Comparison of ENCODE assay signal across 8 mouse cellular contexts in genomic region chr6:113605224-113605545, GRCm38 (mm10). TPM values are rescaled to one million over a fixed set of nuclear protein-coding genes. Genes with fewer than 3 reads are reported as not detected.
DNase-seq lines count a peak whose midpoint lies in the region; ATAC-seq and TF ChIP-seq lines count a peak whose summit lies in the region.

No protein-coding gene starts in this region.

- peak overlapping the region; percentile 88 for H3K4me2 ChIP-seq in forebrain, embryonic 15.5 days (replicated peaks)

- H3K4me3 ChIP-seq in heart, embryonic 10.5 days: peak overlapping the region; percentile 84
- H3K4me3 ChIP-seq in ES-Bruce4 (ENCODE audit: low read depth, low read length): peak overlapping the region; percentile 96
- peak overlapping the region; percentile 96 for H3K4me3 ChIP-seq in forebrain, embryonic 15.5 days

- TF ChIP-seq EP300 in ES-Bruce4 (IDR thresholded peaks at IDR 0.05; ENCODE audit: insufficient read depth, low read depth, low read length): no peak

- no peaks in the 10 kb centered on the region for H3K9me3 ChIP-seq in heart, embryonic 10.5 days
- H3K9me3 ChIP-seq in ES-Bruce4 (replicated peaks; ENCODE audit: control insufficient read depth, insufficient read depth, low read length, poor library complexity, severe bottlenecking): no peaks in the 10 kb centered on the region
- no peaks in the 10 kb centered on the region for H3K9me3 ChIP-seq in forebrain, embryonic 15.5 days

- H3K36me3 ChIP-seq in heart, embryonic 10.5 days: peaks cover 1% of the 10 kb centered on the region; the same call in 1 of the 2 replicates
- H3K36me3 ChIP-seq in ES-Bruce4 (ENCODE audit: control insufficient read depth, insufficient read depth, low read length, poor library complexity, severe bottlenecking): 0 out of 2 replicates have a peak, but pooled peaks cover 4% of the 10 kb centered on the region
- H3K36me3 ChIP-seq in forebrain, embryonic 15.5 days: no peaks in the 10 kb centered on the region

- no peak for DNase-seq in heart, embryonic 10.5 days (ENCODE audit: low spot score)
- no peak for DNase-seq in heart, adult 9 months (ENCODE audit: low spot score in 2 of 2)
- no peak for DNase-seq in layer of hippocampus, adult 8-10 months (ENCODE audit: low spot score in 2 of 2)
- DNase-seq in urinary bladder, postnatal 14 days (ENCODE audit: low spot score): no peak
- DNase-seq in gastrocnemius, postnatal 10 days: no peak

- H3K27ac ChIP-seq in heart, embryonic 10.5 days: peak overlapping the region; percentile 91
- H3K27ac ChIP-seq in ES-Bruce4 (ENCODE audit: insufficient read depth, low read length): no peak overlapping the region
- peak overlapping the region; percentile 75 for H3K27ac ChIP-seq in forebrain, embryonic 15.5 days (replicated peaks)

- no peaks in the 10 kb centered on the region for H3K27me3 ChIP-seq in heart, embryonic 10.5 days (ENCODE audit: insufficient read depth, poor library complexity, severe bottlenecking)
- no peaks in the 10 kb centered on the region for H3K27me3 ChIP-seq in ES-Bruce4 (ENCODE audit: control insufficient read depth, insufficient read depth, low read length, poor library complexity, severe bottlenecking)
- no peaks in the 10 kb centered on the region for H3K27me3 ChIP-seq in forebrain, embryonic 15.5 days

- WGBS in heart, embryonic 10.5 days: 5% methylated on average over 10 of the region's 10 CpGs
- 3% methylated on average over 10 of the region's 10 CpGs for WGBS in forebrain, embryonic 15.5 days

- no peak for TF ChIP-seq POLR2A in ES-Bruce4 (IDR thresholded peaks at IDR 0.05; ENCODE audit: insufficient read depth, low read length)

- H3K9ac ChIP-seq in ES-Bruce4 (ENCODE audit: low read depth, poor library complexity, severe bottlenecking): peak overlapping the region; percentile 75
- H3K9ac ChIP-seq in forebrain, embryonic 15.5 days (replicated peaks): peak overlapping the region; percentile 87

- ATAC-seq in forebrain, embryonic 15.5 days (replicated peaks): peak; percentile 36; the same call in 1 of the 2 replicates
- ATAC-seq in megakaryocyte, adult 5-6 weeks (ENCODE audit: poor library complexity, severe bottlenecking): peak; percentile 33

- TF ChIP-seq CTCF in ES-Bruce4 (IDR thresholded peaks at IDR 0.05; ENCODE audit: low read depth, low read length): no peak

- H3K4me1 ChIP-seq in heart, embryonic 10.5 days: peaks cover 16% of the 10 kb centered on the region
- H3K4me1 ChIP-seq in ES-Bruce4 (ENCODE audit: control insufficient read depth, insufficient read depth, low read length): no peaks in the 10 kb centered on the region
- H3K4me1 ChIP-seq in forebrain, embryonic 15.5 days: peaks cover 22% of the 10 kb centered on the region

RNA-seq across cellular contexts. Expression of gene Brk1, which starts 0.6 kb away (rescaled TPM):
- 170 and 197 TPM in 2 replicates for polyA plus RNA-seq in heart, embryonic 10.5 days (2016; fragmentation: Nextera tagmentation; extraction: Ambion mirVana)
- 96.3 and 105 TPM in 2 replicates for polyA plus RNA-seq in ES-Bruce4 (2011; ENCODE audit: insufficient read depth, insufficient read length, low read depth, missing spikeins)
- polyA plus RNA-seq in forebrain, embryonic 15.5 days (2015; fragmentation: Nextera tagmentation; extraction: Ambion mirVana): 239 and 240 TPM in 2 replicates
- 364 and 398 TPM in 2 replicates for total RNA-seq in megakaryocyte, adult 5-6 weeks (2015)
- total RNA-seq in megakaryocyte, adult 5-6 weeks (2017): 185 and 211 TPM in 2 replicates
- total RNA-seq in layer of hippocampus, adult 8-10 months (2022): 100 to 1,000 TPM; 207 to 213 (median 208) TPM
- 10 to 100 TPM; 64.2 to 66.3 TPM for total RNA-seq in gastrocnemius, postnatal 10 days (2021)

RNA-seq across cellular contexts. Expression of gene Fancd2os, which starts 4.7 kb away (rescaled TPM):
- 0.16 and 0.38 TPM in 2 replicates for polyA plus RNA-seq in heart, embryonic 10.5 days (2016; fragmentation: Nextera tagmentation; extraction: Ambion mirVana)
- polyA plus RNA-seq in ES-Bruce4 (2011; ENCODE audit: insufficient read depth, insufficient read length, low read depth, missing spikeins): not detected in 2 replicates
- 0.22 TPM in 1 of 2 replicates, not detected in the other for polyA plus RNA-seq in forebrain, embryonic 15.5 days (2015; fragmentation: Nextera tagmentation; extraction: Ambion mirVana)
- total RNA-seq in megakaryocyte, adult 5-6 weeks (2015): 0.18 TPM in 1 of 2 replicates, not detected in the other
- total RNA-seq in megakaryocyte, adult 5-6 weeks (2017): not detected in 2 replicates
- under 1 TPM in 3 of 4 experiments, not detected in 1; 0.37 to 0.56 (median 0.55) TPM for total RNA-seq in layer of hippocampus, adult 8-10 months (2022)
- total RNA-seq in gastrocnemius, postnatal 10 days (2021): not detected

RNA-seq across cellular contexts. Expression of gene Vhl, which starts 18.6 kb away (rescaled TPM):
- polyA plus RNA-seq in heart, embryonic 10.5 days (2016; fragmentation: Nextera tagmentation; extraction: Ambion mirVana): 32.3 and 34.2 TPM in 2 replicates
- 12.9 and 22.0 TPM in 2 replicates for polyA plus RNA-seq in ES-Bruce4 (2011; ENCODE audit: insufficient read depth, insufficient read length, low read depth, missing spikeins)
- 79.6 and 83.6 TPM in 2 replicates for polyA plus RNA-seq in forebrain, embryonic 15.5 days (2015; fragmentation: Nextera tagmentation; extraction: Ambion mirVana)
- total RNA-seq in megakaryocyte, adult 5-6 weeks (2015): 38.3 and 39.8 TPM in 2 replicates
- total RNA-seq in megakaryocyte, adult 5-6 weeks (2017): 24.1 and 28.0 TPM in 2 replicates
- total RNA-seq in layer of hippocampus, adult 8-10 months (2022): 10 to 100 TPM; 41.0 to 50.5 (median 47.0) TPM
- total RNA-seq in gastrocnemius, postnatal 10 days (2021): 10 to 100 TPM; 10.1 to 13.4 TPM

RNA-seq across cellular contexts. Expression of gene Irak2, which starts 33.1 kb away (rescaled TPM):
- polyA plus RNA-seq in heart, embryonic 10.5 days (2016; fragmentation: Nextera tagmentation; extraction: Ambion mirVana): 12.5 TPM in 2 replicates
- 6.6 and 10.1 TPM in 2 replicates for polyA plus RNA-seq in ES-Bruce4 (2011; ENCODE audit: insufficient read depth, insufficient read length, low read depth, missing spikeins)
- polyA plus RNA-seq in forebrain, embryonic 15.5 days (2015; fragmentation: Nextera tagmentation; extraction: Ambion mirVana): 1.3 and 1.5 TPM in 2 replicates
- 22.5 and 25.3 TPM in 2 replicates for total RNA-seq in megakaryocyte, adult 5-6 weeks (2015)
- 63.1 and 83.2 TPM in 2 replicates for total RNA-seq in megakaryocyte, adult 5-6 weeks (2017)
- 10 to 100 TPM; 19.3 to 25.0 (median 21.7) TPM for total RNA-seq in layer of hippocampus, adult 8-10 months (2022)
- total RNA-seq in gastrocnemius, postnatal 10 days (2021): 1 to 10 TPM; 6.3 to 7.2 TPM
